Mouse (Mus musculus) gastrocnemius, postnatal 4 days (tissue): ENCODE measurements at regions not wholly inside any gene's neighbourhood (a gene's known extent, or its start where the extent isn't known, plus 50 kb on each side); places are given as distances from the start of the nearest gene placed in this dataset.

ENCODE experiments used
- DNase-seq, 2 experiments: peaks; one replicate each; pipeline ENCODE4 v3.0.0; 2021 to 2022; ENCODE audit warnings: low spot score in 2 of 2, mixed read lengths in 2 of 2

- DNase-seq = peak in 1 of 2 experiments; percentile 23
Observed at GRCm38 (mm10) chr6:17224852-17225251, 56.1 kb upstream of the Cav2 start.

- DNase-seq = no peak
Observed at GRCm38 (mm10) chr6:17226483-17226882, 54.5 kb upstream of the Cav2 start.
